Mouse (Mus musculus): ENCODE measurements around the gene Irx2.
A peak's percentile ranks its signal among the peaks of the same experiment; 100 is the strongest.

The Irx2 gene

GRCm38 (mm10) chr13:72628462-72628916 lies at the start of gene Irx2:
Gene Irx2, plus strand, starts transcription at chr13:72628820.
- peak; percentile 28 for DNase-seq (ENCODE audit: low spot score)

DNA sequence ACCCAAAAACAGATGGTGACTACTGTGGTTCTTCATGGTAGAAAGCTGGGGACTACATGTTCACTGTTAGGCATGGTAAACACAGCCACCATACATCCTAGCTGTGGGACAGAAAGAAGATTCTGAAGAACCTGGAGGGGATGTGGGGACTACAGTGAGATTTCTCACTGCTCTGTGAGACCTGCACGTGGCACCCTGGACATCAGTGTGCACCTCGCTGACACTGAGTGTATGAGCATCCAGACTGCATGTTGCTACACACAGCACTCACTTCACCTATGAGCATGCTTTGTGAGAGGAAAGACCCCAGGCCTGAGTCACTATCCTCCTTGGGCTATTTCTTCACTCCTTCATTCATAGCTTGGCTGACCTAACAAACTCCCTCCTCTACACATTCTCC lies 47.3 kb upstream of the Irx2 start:
- DNase-seq (ENCODE audit: low spot score) = no peak

DNA sequence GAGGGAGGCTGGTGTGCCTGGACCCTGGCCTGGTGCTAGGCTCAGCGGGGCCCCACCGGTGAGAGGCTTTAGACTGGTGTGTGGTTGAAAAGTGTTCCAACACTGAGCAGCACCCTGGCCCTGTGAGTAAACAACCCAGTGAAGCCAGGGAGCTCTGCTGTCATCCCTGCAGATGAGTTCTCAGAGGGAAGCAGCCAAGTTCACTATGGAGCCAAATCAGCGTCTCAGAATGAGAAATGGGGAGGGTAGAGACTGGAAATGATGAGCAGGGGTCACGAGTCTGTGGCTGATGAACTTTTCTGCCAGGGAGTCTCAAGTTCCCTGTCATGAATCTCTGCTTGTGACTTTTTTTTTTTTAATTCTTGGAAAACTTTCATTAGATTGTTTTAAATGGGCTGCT lies 36.1 kb upstream of the Irx2 start:
- DNase-seq (ENCODE audit: low spot score) = no peak

- DNase-seq (ENCODE audit: low spot score) = no peak
These were observed 35.3 kb upstream of the Irx2 start for GRCm38 (mm10) chr13:72593310-72593709.

DNA sequence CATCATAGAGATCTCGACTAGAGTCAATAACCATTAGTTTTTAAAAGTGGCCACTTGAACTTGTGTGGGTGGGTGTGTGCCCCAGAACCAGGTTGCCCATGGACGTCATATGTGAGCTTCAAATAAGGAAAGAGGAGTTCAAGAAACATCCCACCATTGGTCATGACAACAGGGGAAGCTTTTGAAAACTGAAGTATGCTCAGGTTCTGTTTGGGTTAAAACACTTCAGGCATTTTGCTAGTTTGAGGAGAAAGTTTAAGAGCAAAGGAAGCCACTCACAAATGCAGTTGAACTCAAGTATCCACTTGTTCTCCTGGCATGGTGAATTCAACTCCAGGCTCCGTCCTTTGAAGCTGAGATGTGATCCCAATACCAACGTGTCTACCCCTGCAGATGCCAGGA lies 34.9 kb upstream of the Irx2 start:
- no peak for DNase-seq (ENCODE audit: low spot score)

- DNase-seq (ENCODE audit: low spot score) = no peak
These were observed 29.4 kb upstream of the Irx2 start for GRCm38 (mm10) chr13:72599254-72599653.

DNA sequence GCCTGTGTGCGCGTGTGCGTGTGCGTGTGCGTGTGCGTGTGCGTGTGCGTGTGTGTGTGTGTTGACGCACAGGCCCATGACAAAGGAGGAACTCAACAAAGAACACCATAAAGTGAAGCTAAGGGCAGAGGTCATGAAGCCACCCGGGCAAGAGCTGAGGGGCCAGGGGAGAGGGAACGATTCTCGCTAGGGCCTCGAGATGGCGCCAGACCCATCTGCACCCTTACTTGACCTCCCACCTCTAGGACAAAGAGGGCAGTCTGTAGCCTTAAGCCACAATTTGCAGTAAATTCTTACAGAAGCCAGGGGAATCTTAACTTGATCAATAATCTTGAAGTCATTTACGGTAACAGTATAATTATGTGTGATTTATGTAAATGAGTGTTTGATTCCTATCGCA lies 19.9 kb upstream of the Irx2 start:
- DNase-seq (ENCODE audit: low spot score) = no peak

- no peak for DNase-seq (ENCODE audit: low spot score)
These were observed 18.3 kb upstream of the Irx2 start for GRCm38 (mm10) chr13:72610277-72610676.

- no peak for DNase-seq (ENCODE audit: low spot score)
These were observed 4.4 kb upstream of the Irx2 start for GRCm38 (mm10) chr13:72623926-72624846.

DNA sequence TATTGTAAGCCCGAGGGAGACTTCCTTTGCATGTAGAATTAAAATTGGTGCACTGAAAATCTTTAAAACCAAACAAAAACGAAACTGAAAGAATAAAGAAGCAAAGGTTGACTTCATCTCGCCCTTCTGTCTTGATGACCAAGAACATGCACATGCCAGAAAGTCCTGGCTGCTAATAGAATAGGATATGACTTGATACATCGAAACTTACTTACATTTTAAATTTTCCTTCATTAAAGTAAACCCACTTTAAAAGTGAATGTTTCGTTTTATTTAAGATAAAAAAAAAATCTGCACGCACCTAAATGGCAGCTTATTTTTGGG lies 3.8 kb upstream of the Irx2 start:
- no peak for DNase-seq (ENCODE audit: low spot score)

GRCm38 (mm10) chr13:72625236-72625950 lies 3.2 kb upstream of the Irx2 start:
- no peak for DNase-seq (ENCODE audit: low spot score)

- DNase-seq (ENCODE audit: low spot score) = no peak
These were observed 964 bp upstream of the Irx2 start for GRCm38 (mm10) chr13:72627391-72628321.

- no peak for DNase-seq (ENCODE audit: low spot score)
These were observed 463 bp downstream of the Irx2 start for GRCm38 (mm10) chr13:72628935-72629631.

GRCm38 (mm10) chr13:72629806-72630205 lies 1.2 kb downstream of the Irx2 start:
- DNase-seq (ENCODE audit: low spot score) = no peak

- no peak for DNase-seq (ENCODE audit: low spot score)
These were observed 2.1 kb downstream of the Irx2 start for GRCm38 (mm10) chr13:72630501-72631372.

- no peak for DNase-seq (ENCODE audit: low spot score)
These were observed 2.9 kb downstream of the Irx2 start for GRCm38 (mm10) chr13:72631373-72632021.

- no peak for DNase-seq (ENCODE audit: low spot score)
These were observed 3.7 kb downstream of the Irx2 start for GRCm38 (mm10) chr13:72632361-72632760.

- no peak for DNase-seq (ENCODE audit: low spot score)
These were observed 4.5 kb downstream of the Irx2 start for GRCm38 (mm10) chr13:72633097-72633496.

DNA sequence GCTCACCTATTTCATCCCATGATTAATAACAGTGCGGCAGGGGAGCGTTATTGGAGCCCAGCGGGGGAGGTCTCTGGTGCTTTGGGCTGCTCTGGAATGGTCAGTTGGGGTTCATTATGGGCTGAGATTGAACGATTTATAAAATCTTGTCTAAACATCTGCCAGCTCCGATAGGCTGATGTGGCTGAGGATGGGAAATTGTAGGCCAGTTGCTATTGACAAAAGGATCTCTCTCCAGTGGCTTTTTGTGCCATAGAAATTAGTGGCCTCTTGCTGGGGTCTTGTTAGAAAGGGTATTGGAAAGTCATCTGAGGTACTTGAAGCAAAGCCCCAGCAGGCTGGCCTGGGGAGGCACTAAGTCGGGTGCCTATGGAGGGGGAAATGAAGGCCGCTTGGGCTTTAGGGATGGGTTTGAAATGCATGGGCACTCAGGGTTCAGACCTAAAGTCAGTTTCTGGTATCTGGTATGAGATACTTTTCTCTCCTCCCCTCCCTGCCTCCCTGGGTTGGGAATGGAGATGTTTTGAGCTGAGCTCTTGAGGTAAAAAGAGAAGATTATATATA lies 6.2 kb downstream of the Irx2 start:
- DNase-seq (ENCODE audit: low spot score) = no peak
